Mouse (Mus musculus): Measurements from ENCODE around the gene Tmem236. TPM values are rescaled to one million over a fixed set of nuclear protein-coding genes. Genes with fewer than 3 reads are reported as not detected.
"Not testable (repeated sequence)": the region's sequence is repeated elsewhere in the genome, so short reads cannot be mapped to it uniquely, and the experiment has no call there.

The Tmem236 gene
- polyA plus RNA-seq, 1 experiment from 2014 or later, result 0.20 TPM

DNA sequence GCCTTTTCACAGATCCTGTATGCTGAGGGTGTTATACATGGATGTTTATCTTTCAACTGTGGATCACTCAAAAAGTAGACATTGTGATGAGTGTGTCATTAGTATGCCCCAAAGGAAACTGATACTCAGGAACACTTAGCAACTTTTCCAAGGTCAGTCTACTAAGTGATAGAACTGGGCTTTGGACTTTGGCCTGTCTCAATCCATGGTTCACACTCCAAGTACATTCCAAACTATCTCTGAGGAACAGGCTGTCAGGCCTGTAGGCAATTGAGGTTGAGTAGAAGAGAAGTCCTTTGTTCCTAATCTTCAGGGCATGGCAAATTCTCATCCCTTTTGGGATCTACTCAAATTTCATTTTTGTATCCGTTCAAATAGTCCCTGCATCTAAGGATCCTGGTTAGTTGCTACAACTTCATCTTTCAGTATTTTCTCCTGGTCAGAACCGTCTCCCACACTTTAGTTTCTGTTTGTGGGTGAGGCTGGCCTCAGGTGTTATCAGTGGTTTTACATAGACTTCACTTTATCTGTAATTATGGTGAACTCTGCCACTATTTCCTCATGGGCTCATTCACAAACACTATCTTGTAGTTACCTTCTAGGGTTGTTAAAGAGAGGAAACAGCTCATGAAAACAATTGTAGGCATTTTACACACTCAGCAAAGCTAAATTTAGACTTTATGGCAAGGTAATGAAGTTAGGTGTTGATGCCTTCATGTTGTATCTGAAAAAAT lies 2.3 kb downstream of the Tmem236 start:
- WGBS, result 69% methylated on average over 2 of the region's 2 CpGs
- Histone ChIP-seq H3K9me3 (replicated peaks; ENCODE audit: control insufficient read depth, low read length) (peaks cover 3% of the 10 kb centered on the region; the same call in 1 of the 2 replicates), H3K9ac (ENCODE audit: low read length) (no peak overlapping the region), H3K27ac (ENCODE audit: low read length) (no peak overlapping the region), H3K36me3 (ENCODE audit: control insufficient read depth, insufficient read depth) (no peaks in the 10 kb centered on the region), H3K27me3 (ENCODE audit: control insufficient read depth, insufficient read depth, low read length) (no peaks in the 10 kb centered on the region), H3K4me3 (ENCODE audit: low read length) (no peak overlapping the region), H3K4me1 (ENCODE audit: control insufficient read depth, insufficient read depth, low read length) (no peaks in the 10 kb centered on the region), H3K4me2 (ENCODE audit: low read depth, low read length) (no peak overlapping the region)
- no peak for ATAC-seq (replicated peaks; ENCODE audit: extremely low read depth, insufficient read depth, low FRiP score)

GRCm38 (mm10) chr2:14184375-14184774 lies 10.1 kb downstream of the Tmem236 start:
- no peaks in the 10 kb centered on the region for H3K36me3 ChIP-seq (ENCODE audit: control insufficient read depth, insufficient read depth)
- H3K4me2 ChIP-seq (ENCODE audit: low read depth, low read length), result no peak overlapping the region
- no peak for ATAC-seq (replicated peaks; ENCODE audit: extremely low read depth, insufficient read depth, low FRiP score)
- no peaks in the 10 kb centered on the region for H3K27me3 ChIP-seq (ENCODE audit: control insufficient read depth, insufficient read depth, low read length)
- no peak overlapping the region for H3K9ac ChIP-seq (ENCODE audit: low read length)
- H3K4me3 ChIP-seq (ENCODE audit: low read length), result no peak overlapping the region
- peaks cover 3% of the 10 kb centered on the region; the same call in 1 of the 2 replicates for H3K9me3 ChIP-seq (replicated peaks; ENCODE audit: control insufficient read depth, low read length)
- H3K27ac ChIP-seq (ENCODE audit: low read length), result no peak overlapping the region
- H3K4me1 ChIP-seq (ENCODE audit: control insufficient read depth, insufficient read depth, low read length), result no peaks in the 10 kb centered on the region

GRCm38 (mm10) chr2:14190684-14191083 lies 16.4 kb downstream of the Tmem236 start:
- Histone ChIP-seq H3K36me3 (ENCODE audit: control insufficient read depth, insufficient read depth) (no peaks in the 10 kb centered on the region), H3K9me3 (replicated peaks; ENCODE audit: control insufficient read depth, low read length) (no peaks in the 10 kb centered on the region), H3K27ac (ENCODE audit: low read length) (no peak overlapping the region), H3K9ac (ENCODE audit: low read length) (no peak overlapping the region), H3K27me3 (ENCODE audit: control insufficient read depth, insufficient read depth, low read length) (no peaks in the 10 kb centered on the region), H3K4me2 (ENCODE audit: low read depth, low read length) (no peak overlapping the region), H3K4me3 (ENCODE audit: low read length) (no peak overlapping the region), H3K4me1 (ENCODE audit: control insufficient read depth, insufficient read depth, low read length) (peaks cover 3% of the 10 kb centered on the region)
- 53% methylated on average over 4 of the region's 4 CpGs for WGBS
- no peak for ATAC-seq (replicated peaks; ENCODE audit: extremely low read depth, insufficient read depth, low FRiP score)

- Histone ChIP-seq H3K4me2 (ENCODE audit: low read depth, low read length) (no peak overlapping the region), H3K9me3 (replicated peaks; ENCODE audit: control insufficient read depth, low read length) (no peaks in the 10 kb centered on the region), H3K27ac (ENCODE audit: low read length) (no peak overlapping the region), H3K4me3 (ENCODE audit: low read length) (no peak overlapping the region), H3K36me3 (ENCODE audit: control insufficient read depth, insufficient read depth) (no peaks in the 10 kb centered on the region), H3K4me1 (ENCODE audit: control insufficient read depth, insufficient read depth, low read length) (peaks cover 3% of the 10 kb centered on the region), H3K27me3 (ENCODE audit: control insufficient read depth, insufficient read depth, low read length) (no peaks in the 10 kb centered on the region), H3K9ac (ENCODE audit: low read length) (no peak overlapping the region)
- 84% methylated on average over 4 of the region's 4 CpGs for WGBS
- no peak for ATAC-seq (replicated peaks; ENCODE audit: extremely low read depth, insufficient read depth, low FRiP score)
Observed at GRCm38 (mm10) chr2:14191601-14192000, 17.3 kb downstream of the Tmem236 start.

GRCm38 (mm10) chr2:14192046-14192445 lies 17.7 kb downstream of the Tmem236 start:
- Histone ChIP-seq H3K27ac (ENCODE audit: low read length) (no peak overlapping the region), H3K4me2 (ENCODE audit: low read depth, low read length) (no peak overlapping the region), H3K4me3 (ENCODE audit: low read length) (no peak overlapping the region), H3K27me3 (ENCODE audit: control insufficient read depth, insufficient read depth, low read length) (no peaks in the 10 kb centered on the region), H3K9me3 (replicated peaks; ENCODE audit: control insufficient read depth, low read length) (no peaks in the 10 kb centered on the region), H3K9ac (ENCODE audit: low read length) (no peak overlapping the region), H3K4me1 (ENCODE audit: control insufficient read depth, insufficient read depth, low read length) (peaks cover 3% of the 10 kb centered on the region), H3K36me3 (ENCODE audit: control insufficient read depth, insufficient read depth) (no peaks in the 10 kb centered on the region)
- ATAC-seq (replicated peaks; ENCODE audit: extremely low read depth, insufficient read depth, low FRiP score), result no peak
- WGBS, result 79% methylated on average over 6 of the region's 6 CpGs

GRCm38 (mm10) chr2:14198325-14198903 lies 24.1 kb downstream of the Tmem236 start:
- H3K4me1 ChIP-seq (ENCODE audit: control insufficient read depth, insufficient read depth, low read length); H3K9me3 ChIP-seq (replicated peaks; ENCODE audit: control insufficient read depth, low read length); H3K27me3 ChIP-seq (ENCODE audit: control insufficient read depth, insufficient read depth, low read length); H3K4me2 ChIP-seq (ENCODE audit: low read depth, low read length); H3K27ac ChIP-seq (ENCODE audit: low read length); H3K9ac ChIP-seq (ENCODE audit: low read length); H3K36me3 ChIP-seq (ENCODE audit: control insufficient read depth, insufficient read depth); ATAC-seq (replicated peaks; ENCODE audit: extremely low read depth, insufficient read depth, low FRiP score); H3K4me3 ChIP-seq (ENCODE audit: low read length): not testable (repeated sequence)
- no CpG with 5 or more reads among the region's 2 CpGs for WGBS

DNA sequence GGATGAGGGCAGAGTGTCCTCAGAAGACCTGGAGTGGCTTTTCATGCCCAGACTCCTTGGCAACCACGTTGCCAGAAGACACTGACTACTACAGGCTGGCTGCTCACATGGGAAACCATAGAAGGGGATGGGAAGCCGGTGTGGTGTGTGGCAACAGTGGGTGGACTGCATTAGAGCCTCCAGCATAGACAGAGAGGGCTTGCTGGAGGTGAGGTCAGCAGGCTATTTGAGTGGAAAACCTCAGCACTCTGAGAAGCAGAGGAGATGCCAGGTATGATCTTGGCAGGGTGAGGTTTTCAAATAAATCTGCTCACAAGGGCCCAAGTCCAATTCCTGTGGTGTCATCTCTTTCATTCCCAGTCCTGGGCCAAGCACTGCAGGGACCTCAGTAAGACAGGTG lies 25.3 kb downstream of the Tmem236 start:
- no peak for ATAC-seq (replicated peaks; ENCODE audit: extremely low read depth, insufficient read depth, low FRiP score)
- H3K4me3 ChIP-seq (ENCODE audit: low read length), result no peak overlapping the region
- H3K36me3 ChIP-seq (ENCODE audit: control insufficient read depth, insufficient read depth), result no peaks in the 10 kb centered on the region
- H3K27ac ChIP-seq (ENCODE audit: low read length), result no peak overlapping the region
- H3K27me3 ChIP-seq (ENCODE audit: control insufficient read depth, insufficient read depth, low read length), result no peaks in the 10 kb centered on the region
- no peaks in the 10 kb centered on the region for H3K9me3 ChIP-seq (replicated peaks; ENCODE audit: control insufficient read depth, low read length)
- WGBS, result 29% methylated on average over 2 of the region's 2 CpGs
- H3K9ac ChIP-seq (ENCODE audit: low read length), result no peak overlapping the region
- H3K4me1 ChIP-seq (ENCODE audit: control insufficient read depth, insufficient read depth, low read length), result no peaks in the 10 kb centered on the region
- H3K4me2 ChIP-seq (ENCODE audit: low read depth, low read length), result no peak overlapping the region

GRCm38 (mm10) chr2:14200879-14201445 lies 26.6 kb downstream of the Tmem236 start:
- not testable (repeated sequence) for H3K4me1 ChIP-seq (ENCODE audit: control insufficient read depth, insufficient read depth, low read length); H3K36me3 ChIP-seq (ENCODE audit: control insufficient read depth, insufficient read depth); H3K4me3 ChIP-seq (ENCODE audit: low read length); H3K4me2 ChIP-seq (ENCODE audit: low read depth, low read length); H3K27me3 ChIP-seq (ENCODE audit: control insufficient read depth, insufficient read depth, low read length); ATAC-seq (replicated peaks; ENCODE audit: extremely low read depth, insufficient read depth, low FRiP score); H3K9me3 ChIP-seq (replicated peaks; ENCODE audit: control insufficient read depth, low read length); H3K9ac ChIP-seq (ENCODE audit: low read length); H3K27ac ChIP-seq (ENCODE audit: low read length)
- WGBS, result no CpG with 5 or more reads among the region's 2 CpGs

GRCm38 (mm10) chr2:14204308-14204707 lies 30.0 kb downstream of the Tmem236 start:
- H3K27ac ChIP-seq (ENCODE audit: low read length), result no peak overlapping the region

More at GRCm38 (mm10) chr2:14204308-14204707, 30.0 kb downstream of the Tmem236 start:
- Histone ChIP-seq H3K9ac (ENCODE audit: low read length) (no peak overlapping the region), H3K36me3 (ENCODE audit: control insufficient read depth, insufficient read depth) (no peaks in the 10 kb centered on the region), H3K9me3 (replicated peaks; ENCODE audit: control insufficient read depth, low read length) (no peaks in the 10 kb centered on the region), H3K4me3 (ENCODE audit: low read length) (no peak overlapping the region), H3K27me3 (ENCODE audit: control insufficient read depth, insufficient read depth, low read length) (no peaks in the 10 kb centered on the region), H3K4me1 (ENCODE audit: control insufficient read depth, insufficient read depth, low read length) (no peaks in the 10 kb centered on the region), H3K4me2 (ENCODE audit: low read depth, low read length) (no peak overlapping the region)
- WGBS, result 83% methylated on average over 1 of the region's 1 CpGs
- no peak for ATAC-seq (replicated peaks; ENCODE audit: extremely low read depth, insufficient read depth, low FRiP score)
